Mouse (Mus musculus) layer of hippocampus, adult 8-10 months (tissue): Measurements from ENCODE around the gene Slc22a20. TPM values are rescaled to one million over a fixed set of nuclear protein-coding genes. Genes with fewer than 3 reads are reported as not detected.

Source experiments
- DNase-seq, 2 experiments: peaks; one replicate each; pipeline ENCODE4 v3.0.0; 2022; ENCODE audit warnings: low spot score in 2 of 2
- total RNA-seq, 4 experiments: library from RNA; stranded (reverse); gene quantifications; 2 replicates each; pipeline ENCODE4 v1.2.4; 2022

Gene Slc22a20
- total RNA-seq, 4 experiments from 2014 or later = not detected

GRCm38 (mm10) chr19:5989585-5989984 is 3.6 kb upstream of the Slc22a20 start:
- DNase-seq = no peak

GRCm38 (mm10) chr19:5988815-5989452 is 3.0 kb upstream of the Slc22a20 start:
- peak; percentile 25 to 46 for DNase-seq

- no peak for DNase-seq
These were observed 2.3 kb upstream of the Slc22a20 start for GRCm38 (mm10) chr19:5988027-5988814.

- no peak for DNase-seq
These were observed 5.5 kb downstream of the Slc22a20 start for GRCm38 (mm10) chr19:5980477-5980876.

- no peak for DNase-seq
These were observed 8.2 kb downstream of the Slc22a20 start for GRCm38 (mm10) chr19:5977717-5978116.

GRCm38 (mm10) chr19:5975676-5976075 is 10.3 kb downstream of the Slc22a20 start:
- DNase-seq = peak; percentile 26 to 66

- DNase-seq = no peak
These were observed 10.8 kb downstream of the Slc22a20 start for GRCm38 (mm10) chr19:5975112-5975511.

- no peak for DNase-seq
These were observed 18.3 kb downstream of the Slc22a20 start for GRCm38 (mm10) chr19:5967664-5968063.

- no peak for DNase-seq
These were observed 19.2 kb downstream of the Slc22a20 start for GRCm38 (mm10) chr19:5966786-5967185.

GRCm38 (mm10) chr19:5965910-5966309 is 20.0 kb downstream of the Slc22a20 start:
- DNase-seq = no peak

GRCm38 (mm10) chr19:5965280-5965679 is 20.7 kb downstream of the Slc22a20 start:
- peak; percentile 34 to 69 for DNase-seq

GRCm38 (mm10) chr19:5964804-5965203 is 21.1 kb downstream of the Slc22a20 start:
- no peak for DNase-seq

GRCm38 (mm10) chr19:5963883-5964562 is 21.9 kb downstream of the Slc22a20 start, which contains the start of gene Pola2:
TSS of gene Pola2 (minus strand) at chr19:5964202.
- DNase-seq = peak; percentile 64 to 84

- DNase-seq = no peak
These were observed 23.3 kb downstream of the Slc22a20 start for GRCm38 (mm10) chr19:5962651-5963050.

- no peak for DNase-seq
These were observed 28.6 kb downstream of the Slc22a20 start for GRCm38 (mm10) chr19:5957371-5957770.

- DNase-seq = peak; percentile 39 to 75
These were observed 29.3 kb downstream of the Slc22a20 start for GRCm38 (mm10) chr19:5956685-5957084.

- no peak for DNase-seq
These were observed 30.0 kb downstream of the Slc22a20 start for GRCm38 (mm10) chr19:5955704-5956670.

GRCm38 (mm10) chr19:5954936-5955335 is 31.0 kb downstream of the Slc22a20 start:
- DNase-seq = no peak

GRCm38 (mm10) chr19:5954031-5954710 is 31.8 kb downstream of the Slc22a20 start:
- DNase-seq = no peak

GRCm38 (mm10) chr19:5953201-5953770 is 32.7 kb downstream of the Slc22a20 start:
- DNase-seq = no peak
